Mouse (Mus musculus): ENCODE results near the gene Zfp385b. TPM values are rescaled to one million over a fixed set of nuclear protein-coding genes. Genes with fewer than 3 reads are reported as not detected.

Gene Zfp385b
- total and polyA plus RNA-seq, 3 experiments: 7.3 to 8.2 (median 7.9) TPM

- Histone ChIP-seq H3K27ac (no peak overlapping the region), H3K9ac (ENCODE audit: low read depth, low read length) (no peak overlapping the region), H3K27me3 (ENCODE audit: control insufficient read depth, insufficient read depth, low read length) (no peaks in the 10 kb centered on the region), H3K4me3 (no peak overlapping the region), H3K36me3 (ENCODE audit: control insufficient read depth, insufficient read depth, low read length) (no peaks in the 10 kb centered on the region), H3K4me1 (ENCODE audit: control insufficient read depth, insufficient read depth, low read length) (no peaks in the 10 kb centered on the region), H3K79me2 (replicated peaks; ENCODE audit: control insufficient read depth, insufficient read depth, low read length) (no peaks in the 10 kb centered on the region)
- DNase-seq: no peak
- no peak for TF ChIP-seq CTCF (IDR thresholded peaks at IDR 0.05)
- no peak for TF ChIP-seq POLR2A (IDR thresholded peaks at IDR 0.05; ENCODE audit: insufficient read depth, low read depth, low read length)
- no peak for TF ChIP-seq EP300 (IDR thresholded peaks at IDR 0.05; ENCODE audit: insufficient read depth, low read depth, low read length)
- WGBS: 91% methylated on average over 9 of the region's 9 CpGs
- intact Hi-C loops (cut with DNase I): no loop called here
Measured at GRCm38 (mm10) chr2:77412171-77412570, 407.3 kb downstream of the Zfp385b start.

GRCm38 (mm10) chr2:77411612-77412011 is 407.8 kb downstream of the Zfp385b start:
- no peak overlapping the region for H3K4me3 ChIP-seq
- TF ChIP-seq CTCF (IDR thresholded peaks at IDR 0.05): no peak
- TF ChIP-seq EP300 (IDR thresholded peaks at IDR 0.05; ENCODE audit: insufficient read depth, low read depth, low read length): no peak
- no peak for TF ChIP-seq POLR2A (IDR thresholded peaks at IDR 0.05; ENCODE audit: insufficient read depth, low read depth, low read length)
- no peaks in the 10 kb centered on the region for H3K36me3 ChIP-seq (ENCODE audit: control insufficient read depth, insufficient read depth, low read length)
- no peak for DNase-seq
- no peaks in the 10 kb centered on the region for H3K79me2 ChIP-seq (replicated peaks; ENCODE audit: control insufficient read depth, insufficient read depth, low read length)
- WGBS: 77% methylated on average over 13 of the region's 13 CpGs
- no peaks in the 10 kb centered on the region for H3K27me3 ChIP-seq (ENCODE audit: control insufficient read depth, insufficient read depth, low read length)
- no peak overlapping the region for H3K27ac ChIP-seq
- no peaks in the 10 kb centered on the region for H3K4me1 ChIP-seq (ENCODE audit: control insufficient read depth, insufficient read depth, low read length)
- intact Hi-C loops (cut with DNase I): no loop called here
- no peak overlapping the region for H3K9ac ChIP-seq (ENCODE audit: low read depth, low read length)

- Histone ChIP-seq H3K27me3 (ENCODE audit: control insufficient read depth, insufficient read depth, low read length) (no peaks in the 10 kb centered on the region), H3K79me2 (replicated peaks; ENCODE audit: control insufficient read depth, insufficient read depth, low read length) (no peaks in the 10 kb centered on the region), H3K36me3 (ENCODE audit: control insufficient read depth, insufficient read depth, low read length) (no peaks in the 10 kb centered on the region), H3K4me3 (no peak overlapping the region), H3K27ac (no peak overlapping the region), H3K4me1 (ENCODE audit: control insufficient read depth, insufficient read depth, low read length) (no peaks in the 10 kb centered on the region), H3K9ac (ENCODE audit: low read depth, low read length) (no peak overlapping the region)
- intact Hi-C loops (cut with DNase I): no loop called here
- 59% methylated on average over 5 of the region's 5 CpGs for WGBS
- no peak for TF ChIP-seq EP300 (IDR thresholded peaks at IDR 0.05; ENCODE audit: insufficient read depth, low read depth, low read length)
- no peak for TF ChIP-seq POLR2A (IDR thresholded peaks at IDR 0.05; ENCODE audit: insufficient read depth, low read depth, low read length)
- TF ChIP-seq CTCF (IDR thresholded peaks at IDR 0.05): no peak
- DNase-seq: no peak
Measured at GRCm38 (mm10) chr2:77409521-77410135, 409.8 kb downstream of the Zfp385b start.

DNA sequence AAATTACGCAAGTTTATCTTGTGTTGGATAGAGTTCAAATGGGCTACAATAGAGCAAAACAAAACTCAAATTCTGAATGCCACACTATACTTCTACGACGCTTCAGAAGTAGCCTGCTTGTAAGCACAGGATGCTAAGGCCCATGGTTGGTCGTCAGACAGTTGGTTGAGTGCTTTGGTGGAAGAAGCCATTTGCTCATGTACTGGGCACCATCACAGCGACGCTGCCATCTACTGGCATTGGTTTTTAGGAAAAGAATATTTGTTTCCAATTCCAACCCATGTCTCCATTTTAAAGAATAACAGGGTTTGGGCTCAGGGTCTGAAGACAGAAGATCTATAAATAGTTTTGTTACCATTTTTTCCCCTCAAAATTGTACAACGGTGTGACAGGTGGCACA is 410.5 kb downstream of the Zfp385b start:
- WGBS: 67% methylated on average over 7 of the region's 7 CpGs

DNA sequence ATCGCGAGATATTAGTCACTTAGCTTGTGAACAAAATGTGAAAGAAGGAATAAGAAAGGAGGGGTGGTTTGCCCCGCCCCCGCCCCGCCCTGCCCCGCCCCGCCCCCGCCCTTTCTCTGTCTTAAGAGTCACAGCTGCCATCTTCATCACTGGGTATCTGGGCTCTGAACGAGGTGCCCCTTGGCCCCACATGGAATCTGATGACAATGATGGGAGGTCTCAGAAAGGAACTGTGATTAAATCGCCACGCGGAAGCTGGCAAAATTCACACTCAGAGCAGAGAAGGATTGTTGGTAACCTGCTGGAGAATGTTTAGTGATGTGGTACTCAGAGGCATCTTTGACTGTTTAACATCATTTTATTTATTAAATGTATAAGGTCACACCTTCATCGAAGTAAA is 417.1 kb downstream of the Zfp385b start:
- no peaks in the 10 kb centered on the region for H3K27me3 ChIP-seq (ENCODE audit: control insufficient read depth, insufficient read depth, low read length)
- intact Hi-C loops (cut with DNase I): no loop called here
- no peak overlapping the region for H3K27ac ChIP-seq
- DNase-seq: no peak
- no peaks in the 10 kb centered on the region for H3K79me2 ChIP-seq (replicated peaks; ENCODE audit: control insufficient read depth, insufficient read depth, low read length)
- H3K4me1 ChIP-seq (ENCODE audit: control insufficient read depth, insufficient read depth, low read length): no peaks in the 10 kb centered on the region
- H3K36me3 ChIP-seq (ENCODE audit: control insufficient read depth, insufficient read depth, low read length): no peaks in the 10 kb centered on the region
- TF ChIP-seq CTCF (IDR thresholded peaks at IDR 0.05): no peak
- no peak for TF ChIP-seq POLR2A (IDR thresholded peaks at IDR 0.05; ENCODE audit: insufficient read depth, low read depth, low read length)
- no peak for TF ChIP-seq EP300 (IDR thresholded peaks at IDR 0.05; ENCODE audit: insufficient read depth, low read depth, low read length)
- H3K4me3 ChIP-seq: no peak overlapping the region
- no peak overlapping the region for H3K9ac ChIP-seq (ENCODE audit: low read depth, low read length)
- WGBS: 27% methylated on average over 13 of the region's 13 CpGs

More for the DNA sequence above, 410.5 kb downstream of the Zfp385b start:
- Histone ChIP-seq H3K79me2 (replicated peaks; ENCODE audit: control insufficient read depth, insufficient read depth, low read length) (no peaks in the 10 kb centered on the region), H3K9ac (ENCODE audit: low read depth, low read length) (no peak overlapping the region), H3K4me1 (ENCODE audit: control insufficient read depth, insufficient read depth, low read length) (no peaks in the 10 kb centered on the region), H3K27me3 (ENCODE audit: control insufficient read depth, insufficient read depth, low read length) (no peaks in the 10 kb centered on the region), H3K27ac (no peak overlapping the region), H3K4me3 (no peak overlapping the region), H3K36me3 (ENCODE audit: control insufficient read depth, insufficient read depth, low read length) (no peaks in the 10 kb centered on the region)
- no peak for DNase-seq
- TF ChIP-seq EP300 (IDR thresholded peaks at IDR 0.05; ENCODE audit: insufficient read depth, low read depth, low read length) (no peak), CTCF (IDR thresholded peaks at IDR 0.05) (peak; percentile 47), POLR2A (IDR thresholded peaks at IDR 0.05; ENCODE audit: insufficient read depth, low read depth, low read length) (no peak)
- intact Hi-C loops (cut with DNase I): no loop called here

- Histone ChIP-seq H3K4me3 (no peak overlapping the region), H3K27ac (no peak overlapping the region), H3K36me3 (ENCODE audit: control insufficient read depth, insufficient read depth, low read length) (no peaks in the 10 kb centered on the region), H3K79me2 (replicated peaks; ENCODE audit: control insufficient read depth, insufficient read depth, low read length) (no peaks in the 10 kb centered on the region), H3K27me3 (ENCODE audit: control insufficient read depth, insufficient read depth, low read length) (no peaks in the 10 kb centered on the region), H3K4me1 (ENCODE audit: control insufficient read depth, insufficient read depth, low read length) (no peaks in the 10 kb centered on the region), H3K9ac (ENCODE audit: low read depth, low read length) (no peak overlapping the region)
- TF ChIP-seq CTCF (IDR thresholded peaks at IDR 0.05) (peak; percentile 41), POLR2A (IDR thresholded peaks at IDR 0.05; ENCODE audit: insufficient read depth, low read depth, low read length) (no peak)
- DNase-seq: no peak
- WGBS: 21% methylated on average over 13 of the region's 13 CpGs
- intact Hi-C loops (cut with DNase I): no loop called here
Measured at GRCm38 (mm10) chr2:77401438-77402235, 417.8 kb downstream of the Zfp385b start.
